Mouse (Mus musculus): ENCODE measurements at regions not wholly inside any gene's neighbourhood (a gene's known extent, or its start where the extent isn't known, plus 50 kb on each side); places are given as distances from the start of the nearest gene placed in this dataset.

DNA sequence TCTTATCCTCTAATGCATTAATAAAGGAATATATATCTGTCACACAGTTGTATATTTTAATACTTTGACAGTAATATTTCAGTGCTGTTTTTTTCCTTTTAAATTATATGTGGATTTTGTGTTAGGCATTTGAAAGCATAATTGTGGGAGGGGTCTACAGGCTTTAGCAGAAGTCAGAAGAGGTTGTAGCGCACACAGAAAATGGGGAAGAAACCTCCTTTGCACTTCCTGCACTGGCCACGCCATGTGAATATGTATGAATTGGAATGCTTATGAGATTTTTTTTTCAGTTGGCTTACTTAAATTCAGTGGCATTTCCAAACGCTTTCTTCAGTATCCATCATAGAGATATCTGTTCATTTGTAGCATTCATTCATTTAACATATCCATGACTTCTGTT lies 125.1 kb downstream of the Lmo4 start:
- TF ChIP-seq CTCF (IDR thresholded peaks at IDR 0.05; ENCODE audit: extremely low read depth, insufficient read length, insufficient replicate concordance, low read depth, low read length) (no peak), POLR2A (IDR thresholded peaks at IDR 0.05; ENCODE audit: low read depth, low read length) (no peak)

Data from small intestine, adult 2 months (tissue).